Mouse (Mus musculus) midbrain, embryonic 15.5 days (tissue): Measurements from ENCODE around the gene Ssh2. TPM values are rescaled to one million over a fixed set of nuclear protein-coding genes. Genes with fewer than 3 reads are reported as not detected.

Source experiments
- ATAC-seq: fragments of 200-750 bp; cut with Nextera tagmentation; replicated peaks from 2 replicates; pipeline ENCODE4 v1.8.0; 2017; ENCODE audit warnings: moderate TSS enrichment
- H3K27ac ChIP-seq: fragments of 300-500 bp; sonication (generic); 2 replicates; pipeline ENCODE4 v1.5.1; 2015; ENCODE audit warnings: mild to moderate bottlenecking, inconsistent platforms
- H3K27me3 ChIP-seq: fragments of 300-500 bp; sonication (generic); replicated peaks from 2 replicates; pipeline ENCODE4 v1.6.1; 2015; ENCODE audit warnings: inconsistent platforms
- H3K36me3 ChIP-seq: fragments of 300-500 bp; sonication (generic); replicated peaks from 2 replicates; pipeline ENCODE4 v1.6.1; 2015; ENCODE audit warnings: inconsistent platforms
- H3K4me1 ChIP-seq: fragments of 300-500 bp; sonication (generic); 2 replicates; pipeline ENCODE4 v1.6.1; 2015; ENCODE audit warnings: inconsistent platforms
- H3K4me2 ChIP-seq: fragments of 300-500 bp; sonication (generic); 2 replicates; pipeline ENCODE4 v1.6.1; 2015; ENCODE audit warnings: inconsistent platforms, mild to moderate bottlenecking, moderate library complexity
- H3K4me3 ChIP-seq: fragments of 300-500 bp; sonication (generic); 2 replicates; pipeline ENCODE4 v1.5.1; 2015; ENCODE audit warnings: mild to moderate bottlenecking, inconsistent platforms
- H3K9ac ChIP-seq: fragments of 300-500 bp; sonication (generic); 2 replicates; pipeline ENCODE4 v1.6.1; 2015; ENCODE audit warnings: mild to moderate bottlenecking, inconsistent platforms
- H3K9me3 ChIP-seq: fragments of 300-500 bp; sonication (generic); 2 replicates; pipeline ENCODE4 v1.6.1; 2016; ENCODE audit warnings: inconsistent platforms
- WGBS: fragments of 180-500 bp; shearing (Covaris S2); methylation state at CpG from one replicate; pipeline ENCODE4 v1.1.7; 2015; ENCODE audit warnings: mixed read lengths; 5-methylcytosine and 5-hydroxymethylcytosine counted together
- polyA plus RNA-seq: library from polyadenylated mRNA; unstranded; fragments of >200 nt; fragmentation: Nextera tagmentation; extraction: Ambion mirVana; gene quantifications from 2 replicates; pipeline ENCODE4 v1.2.1, GENCODE M21; 2015

Ssh2 gene
- polyA plus RNA-seq, 1 experiment from 2014 or later = 21.1 TPM

- no peaks in the 10 kb centered on the region for H3K9me3 ChIP-seq
- no peaks in the 10 kb centered on the region for H3K4me1 ChIP-seq
- ATAC-seq = no peak
- no peak overlapping the region; the same call in 1 of the 2 replicates for H3K27ac ChIP-seq
- no peaks in the 10 kb centered on the region for H3K27me3 ChIP-seq
- H3K4me2 ChIP-seq = no peak overlapping the region
- no peak overlapping the region for H3K4me3 ChIP-seq
- no peaks in the 10 kb centered on the region for H3K36me3 ChIP-seq
- 5% methylated on average over 1 of the region's 1 CpGs for WGBS
- H3K9ac ChIP-seq = no peak overlapping the region
These were observed 92.4 kb downstream of the Ssh2 start for GRCm38 (mm10) chr11:77308533-77308932.

GRCm38 (mm10) chr11:77317721-77318477, 101.8 kb downstream of the Ssh2 start:
- no peaks in the 10 kb centered on the region for H3K9me3 ChIP-seq
- 59% methylated on average over 3 of the region's 3 CpGs for WGBS
- H3K4me3 ChIP-seq = no peak overlapping the region
- H3K4me1 ChIP-seq = no peaks in the 10 kb centered on the region
- H3K27ac ChIP-seq = no peak overlapping the region
- H3K4me2 ChIP-seq = no peak overlapping the region
- no peak overlapping the region for H3K9ac ChIP-seq
- no peak for ATAC-seq
- H3K36me3 ChIP-seq = no peaks in the 10 kb centered on the region
- H3K27me3 ChIP-seq = no peaks in the 10 kb centered on the region

- no peak overlapping the region for H3K4me2 ChIP-seq
- no peak overlapping the region for H3K4me3 ChIP-seq
- no peaks in the 10 kb centered on the region for H3K9me3 ChIP-seq
- H3K4me1 ChIP-seq = no peaks in the 10 kb centered on the region
- no peak overlapping the region for H3K27ac ChIP-seq
- no peak overlapping the region for H3K9ac ChIP-seq
- H3K27me3 ChIP-seq = no peaks in the 10 kb centered on the region
- H3K36me3 ChIP-seq = no peaks in the 10 kb centered on the region
- no peak for ATAC-seq
These were observed 102.5 kb downstream of the Ssh2 start for GRCm38 (mm10) chr11:77318478-77319118.

- Histone ChIP-seq H3K9me3 (no peaks in the 10 kb centered on the region), H3K27me3 (no peaks in the 10 kb centered on the region), H3K9ac (no peak overlapping the region), H3K36me3 (no peaks in the 10 kb centered on the region), H3K27ac (no peak overlapping the region), H3K4me1 (no peaks in the 10 kb centered on the region), H3K4me3 (no peak overlapping the region), H3K4me2 (no peak overlapping the region)
- no peak for ATAC-seq
- WGBS = 67% methylated on average over 1 of the region's 1 CpGs
These were observed 105.1 kb downstream of the Ssh2 start for GRCm38 (mm10) chr11:77321214-77321613.

- H3K4me2 ChIP-seq = no peak overlapping the region
- H3K4me3 ChIP-seq = no peak overlapping the region
- 87% methylated on average over 2 of the region's 2 CpGs for WGBS
- no peak for ATAC-seq
- H3K4me1 ChIP-seq = no peaks in the 10 kb centered on the region
- H3K27me3 ChIP-seq = no peaks in the 10 kb centered on the region
- H3K9me3 ChIP-seq = no peaks in the 10 kb centered on the region
- H3K9ac ChIP-seq = no peak overlapping the region
- H3K27ac ChIP-seq = no peak overlapping the region
- H3K36me3 ChIP-seq = no peaks in the 10 kb centered on the region
These were observed 114.4 kb downstream of the Ssh2 start for GRCm38 (mm10) chr11:77330529-77330928.

- H3K27ac ChIP-seq = no peak overlapping the region
- no peak overlapping the region for H3K9ac ChIP-seq
- ATAC-seq = no peak
- H3K4me1 ChIP-seq = peaks cover 12% of the 10 kb centered on the region
- no peaks in the 10 kb centered on the region for H3K27me3 ChIP-seq
- no peaks in the 10 kb centered on the region for H3K36me3 ChIP-seq
- H3K4me3 ChIP-seq = no peak overlapping the region
- no peaks in the 10 kb centered on the region for H3K9me3 ChIP-seq
- no peak overlapping the region; the same call in 1 of the 2 replicates for H3K4me2 ChIP-seq
- WGBS = 76% methylated on average over 4 of the region's 4 CpGs
These were observed 131.2 kb downstream of the Ssh2 start for GRCm38 (mm10) chr11:77347273-77347672.

- peak; percentile 93 for ATAC-seq
- under 1% methylated on average over 53 of the region's 54 CpGs for WGBS
- H3K27ac ChIP-seq = no peak overlapping the region
These were observed 132.2 kb downstream of the Ssh2 start for GRCm38 (mm10) chr11:77348142-77348741.

GRCm38 (mm10) chr11:77348985-77349384, 132.9 kb downstream of the Ssh2 start:
- Histone ChIP-seq H3K9ac (no peak overlapping the region), H3K9me3 (no peaks in the 10 kb centered on the region), H3K4me1 (peaks cover 12% of the 10 kb centered on the region), H3K27me3 (no peaks in the 10 kb centered on the region), H3K27ac (no peak overlapping the region), H3K36me3 (no peaks in the 10 kb centered on the region), H3K4me2 (peak overlapping the region; percentile 99), H3K4me3 (peak overlapping the region; percentile 59; the same call in 1 of the 2 replicates)
- 38% methylated on average over 6 of the region's 6 CpGs for WGBS
- ATAC-seq = no peak

More at GRCm38 (mm10) chr11:77348142-77348741, 132.2 kb downstream of the Ssh2 start:
- H3K36me3 ChIP-seq = no peaks in the 10 kb centered on the region
- peak overlapping the region; percentile 42 for H3K9ac ChIP-seq
- no peaks in the 10 kb centered on the region for H3K9me3 ChIP-seq
- peak overlapping the region; percentile 99 for H3K4me2 ChIP-seq
- no peaks in the 10 kb centered on the region for H3K27me3 ChIP-seq
- peaks cover 12% of the 10 kb centered on the region for H3K4me1 ChIP-seq
- peak overlapping the region; percentile 59 for H3K4me3 ChIP-seq

- peaks cover 12% of the 10 kb centered on the region for H3K4me1 ChIP-seq
- H3K4me2 ChIP-seq = no peak overlapping the region
- no peak overlapping the region for H3K27ac ChIP-seq
- H3K4me3 ChIP-seq = no peak overlapping the region
- WGBS = 91% methylated on average over 2 of the region's 2 CpGs
- no peaks in the 10 kb centered on the region for H3K9me3 ChIP-seq
- H3K27me3 ChIP-seq = no peaks in the 10 kb centered on the region
- no peaks in the 10 kb centered on the region for H3K36me3 ChIP-seq
- no peak for ATAC-seq
- no peak overlapping the region for H3K9ac ChIP-seq
These were observed 133.6 kb downstream of the Ssh2 start for GRCm38 (mm10) chr11:77349698-77350097.

GRCm38 (mm10) chr11:77355055-77355454, 139.0 kb downstream of the Ssh2 start:
- H3K4me2 ChIP-seq = no peak overlapping the region
- no peaks in the 10 kb centered on the region for H3K4me1 ChIP-seq
- 93% methylated on average over 3 of the region's 3 CpGs for WGBS
- no peaks in the 10 kb centered on the region for H3K9me3 ChIP-seq
- no peaks in the 10 kb centered on the region for H3K36me3 ChIP-seq
- no peak for ATAC-seq
- no peak overlapping the region for H3K27ac ChIP-seq
- H3K27me3 ChIP-seq = no peaks in the 10 kb centered on the region
- H3K9ac ChIP-seq = no peak overlapping the region
- H3K4me3 ChIP-seq = no peak overlapping the region

- Histone ChIP-seq H3K4me2 (no peak overlapping the region), H3K9me3 (no peaks in the 10 kb centered on the region), H3K27ac (no peak overlapping the region), H3K36me3 (no peaks in the 10 kb centered on the region), H3K4me3 (no peak overlapping the region), H3K9ac (no peak overlapping the region), H3K4me1 (no peaks in the 10 kb centered on the region), H3K27me3 (no peaks in the 10 kb centered on the region)
- WGBS = 98% methylated on average over 1 of the region's 1 CpGs
- ATAC-seq = no peak
These were observed 141.8 kb downstream of the Ssh2 start for GRCm38 (mm10) chr11:77357839-77358238.

- H3K36me3 ChIP-seq = no peaks in the 10 kb centered on the region
- no peak overlapping the region for H3K4me3 ChIP-seq
- H3K27ac ChIP-seq = no peak overlapping the region
- no peak overlapping the region for H3K9ac ChIP-seq
- no peak for ATAC-seq
- no peaks in the 10 kb centered on the region for H3K4me1 ChIP-seq
- 83% methylated on average over 2 of the region's 2 CpGs for WGBS
- H3K27me3 ChIP-seq = no peaks in the 10 kb centered on the region
- no peak overlapping the region for H3K4me2 ChIP-seq
- no peaks in the 10 kb centered on the region for H3K9me3 ChIP-seq
These were observed 147.4 kb downstream of the Ssh2 start for GRCm38 (mm10) chr11:77363476-77363875.
